Mouse (Mus musculus): ENCODE data around the gene Gnao1. TPM values are rescaled to one million over a fixed set of nuclear protein-coding genes. Genes with fewer than 3 reads are reported as not detected.
A peak's percentile ranks its signal among the peaks of the same experiment; 100 is the strongest.

Gnao1 gene
- polyA plus RNA-seq, 1 experiment from 2014 or later, result 3.7 TPM

GRCm38 (mm10) chr8:93989739-93990138 lies 180.0 kb downstream of the Gnao1 start:
- Histone ChIP-seq H3K9me3 (ENCODE audit: control insufficient read depth, low read length) (no peaks in the 10 kb centered on the region), H3K36me3 (ENCODE audit: control insufficient read depth, insufficient read depth, low read length) (peaks cover 27% of the 10 kb centered on the region), H3K4me3 (ENCODE audit: low read length) (no peak overlapping the region), H3K4me1 (replicated peaks; ENCODE audit: control insufficient read depth, insufficient read depth, low read length) (no peaks in the 10 kb centered on the region), H3K9ac (ENCODE audit: low read length) (no peak overlapping the region), H3K4me2 (ENCODE audit: low read depth, low read length) (no peak overlapping the region), H3K27me3 (ENCODE audit: control insufficient read depth, insufficient read depth, low read depth, low read length) (no peaks in the 10 kb centered on the region), H3K27ac (ENCODE audit: low read length) (no peak overlapping the region)
- WGBS, result 82% methylated on average over 4 of the region's 4 CpGs
- no peak for ATAC-seq (ENCODE audit: low read depth)

GRCm38 (mm10) chr8:93998961-93999360 lies 189.2 kb downstream of the Gnao1 start:
- 94% methylated on average over 2 of the region's 2 CpGs for WGBS
- no peak for ATAC-seq (ENCODE audit: low read depth)
- Histone ChIP-seq H3K4me1 (replicated peaks; ENCODE audit: control insufficient read depth, insufficient read depth, low read length) (no peaks in the 10 kb centered on the region), H3K27me3 (ENCODE audit: control insufficient read depth, insufficient read depth, low read depth, low read length) (no peaks in the 10 kb centered on the region), H3K27ac (ENCODE audit: low read length) (no peak overlapping the region), H3K4me3 (ENCODE audit: low read length) (no peak overlapping the region), H3K36me3 (ENCODE audit: control insufficient read depth, insufficient read depth, low read length) (peaks cover 24% of the 10 kb centered on the region), H3K4me2 (ENCODE audit: low read depth, low read length) (no peak overlapping the region), H3K9me3 (ENCODE audit: control insufficient read depth, low read length) (no peaks in the 10 kb centered on the region), H3K9ac (ENCODE audit: low read length) (no peak overlapping the region)

- no peak overlapping the region for H3K4me3 ChIP-seq (ENCODE audit: low read length)
- no peak overlapping the region for H3K4me2 ChIP-seq (ENCODE audit: low read depth, low read length)
- 88% methylated on average over 9 of the region's 9 CpGs for WGBS
- H3K9ac ChIP-seq (ENCODE audit: low read length), result no peak overlapping the region
- H3K27ac ChIP-seq (ENCODE audit: low read length), result no peak overlapping the region
- H3K36me3 ChIP-seq (ENCODE audit: control insufficient read depth, insufficient read depth, low read length), result peaks cover 18% of the 10 kb centered on the region
- H3K9me3 ChIP-seq (ENCODE audit: control insufficient read depth, low read length), result no peaks in the 10 kb centered on the region
- no peaks in the 10 kb centered on the region for H3K27me3 ChIP-seq (ENCODE audit: control insufficient read depth, insufficient read depth, low read depth, low read length)
- peaks cover 5% of the 10 kb centered on the region for H3K4me1 ChIP-seq (replicated peaks; ENCODE audit: control insufficient read depth, insufficient read depth, low read length)
- no peak for ATAC-seq (ENCODE audit: low read depth)
These were observed 194.4 kb downstream of the Gnao1 start for GRCm38 (mm10) chr8:94004139-94004538.

DNA sequence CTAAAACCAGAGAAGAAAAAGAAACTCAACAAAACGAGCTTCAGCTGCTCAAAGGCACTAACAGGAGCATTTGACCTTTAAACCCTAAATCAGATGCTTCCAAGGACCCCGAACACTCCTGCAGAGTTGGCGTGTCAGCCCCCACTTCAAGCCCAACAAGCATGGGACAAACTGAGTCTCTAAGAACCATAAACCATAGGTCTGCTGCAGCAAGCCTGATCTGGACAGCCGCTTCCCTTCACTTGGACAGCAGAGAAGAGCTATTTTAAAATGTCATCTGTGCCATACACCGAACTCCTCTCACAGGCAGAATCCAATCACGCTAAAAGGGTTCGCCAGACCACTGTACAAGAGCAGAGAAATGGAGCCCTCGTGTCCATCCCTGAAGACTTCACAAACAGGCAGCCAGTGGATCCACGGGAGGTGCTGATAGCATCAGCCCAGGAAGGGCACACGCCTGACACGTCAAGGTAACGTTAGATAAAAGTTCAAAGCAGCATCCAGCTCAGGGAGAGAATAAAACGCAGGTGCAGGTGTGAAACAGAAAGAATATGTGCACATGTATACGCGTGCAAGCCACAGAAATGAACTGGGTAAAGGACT lies 199.6 kb downstream of the Gnao1 start:
- no peak overlapping the region for H3K27ac ChIP-seq (ENCODE audit: low read length)
- H3K27me3 ChIP-seq (ENCODE audit: control insufficient read depth, insufficient read depth, low read depth, low read length), result no peaks in the 10 kb centered on the region
- H3K9ac ChIP-seq (ENCODE audit: low read length), result peak overlapping the region; percentile 15; the same call in 1 of the 2 replicates
- H3K4me1 ChIP-seq (replicated peaks; ENCODE audit: control insufficient read depth, insufficient read depth, low read length), result peaks cover 25% of the 10 kb centered on the region
- no peak overlapping the region for H3K4me3 ChIP-seq (ENCODE audit: low read length)
- H3K4me2 ChIP-seq (ENCODE audit: low read depth, low read length), result no peak overlapping the region
- no peaks in the 10 kb centered on the region for H3K36me3 ChIP-seq (ENCODE audit: control insufficient read depth, insufficient read depth, low read length)
- WGBS, result 51% methylated on average over 15 of the region's 15 CpGs
- ATAC-seq (ENCODE audit: low read depth), result no peak
- no peaks in the 10 kb centered on the region for H3K9me3 ChIP-seq (ENCODE audit: control insufficient read depth, low read length)

DNA sequence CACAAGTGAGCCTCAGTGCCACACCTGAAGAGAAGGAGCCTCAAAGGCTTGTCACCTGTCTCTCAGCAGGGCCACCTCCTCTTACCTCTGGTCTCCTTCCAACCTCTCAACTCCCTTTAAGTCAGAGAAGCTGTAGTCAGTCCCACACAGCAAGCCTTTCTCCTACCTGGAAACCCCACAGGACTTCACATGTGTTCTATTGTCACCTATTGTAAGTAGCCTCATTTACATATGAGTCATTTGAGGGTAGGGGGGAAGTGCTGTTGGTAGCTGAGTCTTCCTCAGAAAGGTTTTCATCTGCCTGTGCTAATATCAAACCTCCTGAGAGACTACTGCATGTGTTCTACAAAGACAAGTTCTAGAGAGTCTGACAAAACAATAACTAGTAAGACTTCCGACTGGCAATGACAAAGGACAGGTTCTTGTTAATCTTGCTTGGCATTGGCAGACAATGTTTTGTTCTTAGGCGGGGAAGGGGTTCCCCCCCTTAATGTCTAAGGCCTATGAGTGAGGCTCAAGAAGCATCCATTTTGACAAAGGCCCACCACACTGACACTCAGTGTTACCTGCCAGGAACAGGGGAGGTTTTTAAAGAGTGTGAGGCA lies 200.4 kb downstream of the Gnao1 start:
- Histone ChIP-seq H3K9me3 (ENCODE audit: control insufficient read depth, low read length) (no peaks in the 10 kb centered on the region), H3K27me3 (ENCODE audit: control insufficient read depth, insufficient read depth, low read depth, low read length) (no peaks in the 10 kb centered on the region), H3K4me2 (ENCODE audit: low read depth, low read length) (0 out of 2 replicates have a peak overlapping the region, but pooled peaks have one; percentile 27), H3K36me3 (ENCODE audit: control insufficient read depth, insufficient read depth, low read length) (no peaks in the 10 kb centered on the region), H3K27ac (ENCODE audit: low read length) (no peak overlapping the region), H3K4me3 (ENCODE audit: low read length) (no peak overlapping the region), H3K9ac (ENCODE audit: low read length) (peak overlapping the region; percentile 24; the same call in 1 of the 2 replicates), H3K4me1 (replicated peaks; ENCODE audit: control insufficient read depth, insufficient read depth, low read length) (peaks cover 25% of the 10 kb centered on the region)
- ATAC-seq (ENCODE audit: low read depth), result no peak
- 67% methylated on average over 2 of the region's 2 CpGs for WGBS

GRCm38 (mm10) chr8:94011076-94012012 lies 201.6 kb downstream of the Gnao1 start:
- ATAC-seq (ENCODE audit: low read depth), result no peak
- peak overlapping the region; percentile 89 for H3K9ac ChIP-seq (ENCODE audit: low read length)
- WGBS, result 3% methylated on average over 48 of the region's 48 CpGs
- H3K9me3 ChIP-seq (ENCODE audit: control insufficient read depth, low read length), result no peaks in the 10 kb centered on the region
- H3K36me3 ChIP-seq (ENCODE audit: control insufficient read depth, insufficient read depth, low read length), result no peaks in the 10 kb centered on the region
- peak overlapping the region; percentile 98 for H3K4me2 ChIP-seq (ENCODE audit: low read depth, low read length)
- H3K4me3 ChIP-seq (ENCODE audit: low read length), result peak overlapping the region; percentile 98
- peaks cover 25% of the 10 kb centered on the region for H3K4me1 ChIP-seq (replicated peaks; ENCODE audit: control insufficient read depth, insufficient read depth, low read length)
- H3K27me3 ChIP-seq (ENCODE audit: control insufficient read depth, insufficient read depth, low read depth, low read length), result no peaks in the 10 kb centered on the region
- peak overlapping the region; percentile 94 for H3K27ac ChIP-seq (ENCODE audit: low read length)

DNA sequence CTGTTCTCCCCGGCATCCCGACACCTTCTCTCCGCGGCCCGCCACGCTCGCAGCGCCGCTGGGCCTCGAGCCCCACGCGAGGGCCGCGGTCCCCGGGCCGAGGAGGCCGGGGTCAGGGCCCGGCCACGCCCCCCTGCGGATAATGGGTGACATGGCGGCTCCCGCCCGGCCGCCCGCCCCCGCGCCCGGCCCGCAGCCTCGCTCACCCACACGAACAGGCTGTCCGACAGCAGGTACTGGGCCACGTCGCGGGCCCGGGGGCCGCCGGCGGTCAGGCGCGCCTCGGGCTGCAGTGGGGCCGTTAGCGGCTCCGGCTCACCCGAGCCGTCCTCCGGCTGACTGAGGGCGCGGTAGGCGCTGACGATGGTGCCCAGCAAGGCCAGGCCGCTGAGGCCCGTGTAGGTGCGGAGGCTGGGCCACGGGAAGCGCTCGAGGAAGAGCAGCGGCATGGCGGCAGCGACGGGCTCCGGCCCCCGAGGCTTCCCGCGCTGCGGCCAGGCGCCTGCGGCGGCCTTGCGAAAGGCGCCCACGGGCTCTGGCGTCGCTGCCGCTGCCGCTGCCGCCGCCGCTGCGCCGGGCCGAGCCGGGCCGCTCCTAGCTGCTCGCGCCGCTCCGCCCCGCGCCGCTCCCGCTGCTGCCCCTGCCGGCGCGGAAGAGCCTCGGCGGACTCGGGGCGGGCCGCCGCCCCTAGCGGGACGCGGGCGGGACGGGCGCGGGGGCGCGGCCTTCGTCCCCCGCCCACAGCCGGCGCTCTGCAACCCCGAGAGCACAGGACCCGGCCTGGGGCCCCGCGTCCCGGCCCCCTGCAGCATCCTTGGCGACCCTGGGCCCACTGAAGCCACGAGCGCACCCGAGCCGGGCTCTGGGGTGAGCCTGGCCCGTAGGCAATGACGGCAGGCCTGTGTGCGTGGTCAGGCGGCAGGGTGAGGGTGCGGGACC lies 202.5 kb downstream of the Gnao1 start, which contains the start of gene Amfr:
Gene Amfr, minus strand, starts transcription at position 830 of the 939 bp plus-strand sequence.
- H3K4me2 ChIP-seq (ENCODE audit: low read depth, low read length), result peak within 1 kb of the TSS; percentile 98
- no peaks in the 10 kb centered on the region for H3K36me3 ChIP-seq (ENCODE audit: control insufficient read depth, insufficient read depth, low read length)
- peaks cover 25% of the 10 kb centered on the region for H3K4me1 ChIP-seq (replicated peaks; ENCODE audit: control insufficient read depth, insufficient read depth, low read length)
- no peaks in the 10 kb centered on the region for H3K27me3 ChIP-seq (ENCODE audit: control insufficient read depth, insufficient read depth, low read depth, low read length)
- H3K9me3 ChIP-seq (ENCODE audit: control insufficient read depth, low read length), result no peaks in the 10 kb centered on the region
- peak; percentile 97 for ATAC-seq (ENCODE audit: low read depth)
- H3K4me3 ChIP-seq (ENCODE audit: low read length), result peak within 1 kb of the TSS; percentile 98
- H3K27ac ChIP-seq (ENCODE audit: low read length), result peak within 1 kb of the TSS; percentile 94
- H3K9ac ChIP-seq (ENCODE audit: low read length), result peak within 1 kb of the TSS; percentile 89
- WGBS, result under 1% methylated on average over 115 of the region's 130 CpGs

- Histone ChIP-seq H3K27ac (ENCODE audit: low read length) (no peak overlapping the region; the same call in 1 of the 2 replicates), H3K4me2 (ENCODE audit: low read depth, low read length) (peak overlapping the region; percentile 98), H3K4me3 (ENCODE audit: low read length) (peak overlapping the region; percentile 98), H3K4me1 (replicated peaks; ENCODE audit: control insufficient read depth, insufficient read depth, low read length) (peaks cover 25% of the 10 kb centered on the region), H3K36me3 (ENCODE audit: control insufficient read depth, insufficient read depth, low read length) (no peaks in the 10 kb centered on the region), H3K9ac (ENCODE audit: low read length) (peak overlapping the region; percentile 89), H3K27me3 (ENCODE audit: control insufficient read depth, insufficient read depth, low read depth, low read length) (no peaks in the 10 kb centered on the region), H3K9me3 (ENCODE audit: control insufficient read depth, low read length) (no peaks in the 10 kb centered on the region)
- ATAC-seq (ENCODE audit: low read depth), result no peak
- 17% methylated on average over 7 of the region's 7 CpGs for WGBS
These were observed 203.4 kb downstream of the Gnao1 start for GRCm38 (mm10) chr8:94013026-94013612.
